Mouse (Mus musculus): ENCODE data around the gene Tmem97. TPM values are rescaled to one million over a fixed set of nuclear protein-coding genes. Genes with fewer than 3 reads are reported as not detected.
A peak's percentile ranks its signal among the peaks of the same experiment; 100 is the strongest.

The Tmem97 gene
- polyA plus RNA-seq, 1 experiment from 2014 or later, result 45.9 TPM

- Histone ChIP-seq H3K27me3 (peaks cover 23% of the 10 kb centered on the region), H3K4me3 (no peak within 1 kb of the TSS), H3K4me2 (no peak within 1 kb of the TSS), H3K36me3 (ENCODE audit: poor library complexity, severe bottlenecking) (peaks cover 31% of the 10 kb centered on the region), H3K9me3 (replicated peaks) (no peaks in the 10 kb centered on the region), H3K9ac (no peak within 1 kb of the TSS), H3K27ac (no peak within 1 kb of the TSS), H3K4me1 (peaks cover 3% of the 10 kb centered on the region; the same call in 1 of the 2 replicates)
- WGBS, result 67% methylated on average over 7 of the region's 7 CpGs
- no peak for ATAC-seq
These were observed 47.5 kb downstream of the Tmem97 start, which contains the start of gene Sebox for GRCm38 (mm10) chr11:78502909-78503650. Gene Sebox (plus strand): TSS chr11:78503447.

- H3K27ac ChIP-seq, result no peak overlapping the region
- peaks cover 10% of the 10 kb centered on the region for H3K4me1 ChIP-seq
- H3K36me3 ChIP-seq (ENCODE audit: poor library complexity, severe bottlenecking), result peaks cover 15% of the 10 kb centered on the region
- H3K27me3 ChIP-seq, result peaks cover 23% of the 10 kb centered on the region
- WGBS, result 82% methylated on average over 20 of the region's 20 CpGs
- ATAC-seq, result no peak
- no peak overlapping the region for H3K9ac ChIP-seq
- no peak overlapping the region for H3K4me3 ChIP-seq
- no peak overlapping the region for H3K4me2 ChIP-seq
- H3K9me3 ChIP-seq (replicated peaks), result no peaks in the 10 kb centered on the region
These were observed 49.0 kb downstream of the Tmem97 start for GRCm38 (mm10) chr11:78501529-78501928.

GRCm38 (mm10) chr11:78500623-78501202 lies 49.9 kb downstream of the Tmem97 start:
- no peaks in the 10 kb centered on the region for H3K9me3 ChIP-seq (replicated peaks)
- no peak overlapping the region for H3K9ac ChIP-seq
- H3K4me3 ChIP-seq, result no peak overlapping the region
- H3K36me3 ChIP-seq (ENCODE audit: poor library complexity, severe bottlenecking), result peaks cover 7% of the 10 kb centered on the region; the same call in 1 of the 2 replicates
- peaks cover 18% of the 10 kb centered on the region for H3K4me1 ChIP-seq
- H3K27ac ChIP-seq, result no peak overlapping the region
- H3K4me2 ChIP-seq, result no peak overlapping the region
- 81% methylated on average over 9 of the region's 9 CpGs for WGBS
- H3K27me3 ChIP-seq, result peaks cover 23% of the 10 kb centered on the region
- ATAC-seq, result no peak

- Histone ChIP-seq H3K27me3 (peaks cover 30% of the 10 kb centered on the region), H3K4me3 (no peak overlapping the region; the same call in 1 of the 2 replicates)
- no peak for ATAC-seq
These were observed 51.0 kb downstream of the Tmem97 start for GRCm38 (mm10) chr11:78499543-78499942.

GRCm38 (mm10) chr11:78499004-78499403 lies 51.6 kb downstream of the Tmem97 start, which contains the start of gene Vtn:
Gene Vtn (plus strand): TSS chr11:78499091.
- H3K4me3 ChIP-seq, result peak within 1 kb of the TSS; percentile 91
- H3K27me3 ChIP-seq, result peaks cover 32% of the 10 kb centered on the region
- H3K9me3 ChIP-seq (replicated peaks), result no peaks in the 10 kb centered on the region
- peak within 1 kb of the TSS; percentile 91 for H3K4me2 ChIP-seq
- peak within 1 kb of the TSS; percentile 96 for H3K9ac ChIP-seq
- H3K4me1 ChIP-seq, result peaks cover 21% of the 10 kb centered on the region
- no peak for ATAC-seq
- no peaks in the 10 kb centered on the region for H3K36me3 ChIP-seq (ENCODE audit: poor library complexity, severe bottlenecking)
- peak within 1 kb of the TSS; percentile 88 for H3K27ac ChIP-seq
- WGBS, result 63% methylated on average over 7 of the region's 7 CpGs

More at GRCm38 (mm10) chr11:78499543-78499942, 51.0 kb downstream of the Tmem97 start:
- Histone ChIP-seq H3K36me3 (ENCODE audit: poor library complexity, severe bottlenecking) (no peaks in the 10 kb centered on the region), H3K4me2 (no peak overlapping the region), H3K27ac (no peak overlapping the region), H3K9me3 (replicated peaks) (no peaks in the 10 kb centered on the region), H3K4me1 (peaks cover 21% of the 10 kb centered on the region), H3K9ac (no peak overlapping the region)
- 48% methylated on average over 16 of the region's 16 CpGs for WGBS

GRCm38 (mm10) chr11:78497544-78498522 lies 52.7 kb downstream of the Tmem97 start, which contains the start of gene Sarm1:
Gene Sarm1 (minus strand): TSS chr11:78497754.
- Histone ChIP-seq H3K4me3 (peak within 1 kb of the TSS; percentile 91), H3K4me2 (peak within 1 kb of the TSS; percentile 91), H3K36me3 (ENCODE audit: poor library complexity, severe bottlenecking) (no peaks in the 10 kb centered on the region), H3K27me3 (peaks cover 32% of the 10 kb centered on the region), H3K9ac (peak within 1 kb of the TSS; percentile 96), H3K4me1 (peaks cover 21% of the 10 kb centered on the region), H3K9me3 (replicated peaks) (no peaks in the 10 kb centered on the region), H3K27ac (peak within 1 kb of the TSS; percentile 88)
- peak; percentile 98 for ATAC-seq
- WGBS, result 2% methylated on average over 35 of the region's 36 CpGs

- ATAC-seq, result peak; percentile 67
- 0% methylated on average over 42 of the region's 44 CpGs for WGBS
These were observed 53.5 kb downstream of the Tmem97 start for GRCm38 (mm10) chr11:78497071-78497541.

GRCm38 (mm10) chr11:78495904-78496303 lies 54.7 kb downstream of the Tmem97 start:
- Histone ChIP-seq H3K4me2 (peak overlapping the region; percentile 91), H3K27me3 (peaks cover 40% of the 10 kb centered on the region), H3K36me3 (ENCODE audit: poor library complexity, severe bottlenecking) (no peaks in the 10 kb centered on the region), H3K27ac (no peak overlapping the region), H3K9ac (peak overlapping the region; percentile 96), H3K9me3 (replicated peaks) (no peaks in the 10 kb centered on the region), H3K4me1 (peaks cover 27% of the 10 kb centered on the region), H3K4me3 (peak overlapping the region; percentile 91)
- WGBS, result 7% methylated on average over 6 of the region's 6 CpGs
- no peak for ATAC-seq

More at GRCm38 (mm10) chr11:78497071-78497541, 53.5 kb downstream of the Tmem97 start:
- Histone ChIP-seq H3K27ac (peak overlapping the region; percentile 88), H3K36me3 (ENCODE audit: poor library complexity, severe bottlenecking) (no peaks in the 10 kb centered on the region), H3K4me2 (peak overlapping the region; percentile 91), H3K4me1 (peaks cover 21% of the 10 kb centered on the region), H3K4me3 (peak overlapping the region; percentile 91), H3K9ac (peak overlapping the region; percentile 96), H3K27me3 (peaks cover 32% of the 10 kb centered on the region), H3K9me3 (replicated peaks) (no peaks in the 10 kb centered on the region)

Other genes with a start within 250 kb of the Tmem97 start
- 41.8 and 46.4 TPM in 2 replicates for gene Spag5, start 249.2 kb downstream of the Tmem97 start, polyA plus RNA-seq (2015; fragmentation: Nextera tagmentation; extraction: Ambion mirVana)
- gene Aldoc, start 227.8 kb downstream of the Tmem97 start, polyA plus RNA-seq (2015; fragmentation: Nextera tagmentation; extraction: Ambion mirVana), result 135 and 142 TPM in 2 replicates
- gene Pigs, start 222.4 kb downstream of the Tmem97 start, polyA plus RNA-seq (2015; fragmentation: Nextera tagmentation; extraction: Ambion mirVana), result 55.0 and 62.0 TPM in 2 replicates
- 68.7 and 70.2 TPM in 2 replicates for gene Unc119, start 207.3 kb downstream of the Tmem97 start, polyA plus RNA-seq (2015; fragmentation: Nextera tagmentation; extraction: Ambion mirVana)
- gene Foxn1, start 164.2 kb downstream of the Tmem97 start, polyA plus RNA-seq (2015; fragmentation: Nextera tagmentation; extraction: Ambion mirVana), result not detected in 2 replicates
- not detected in 2 replicates for gene Slc13a2, start 128.6 kb downstream of the Tmem97 start, polyA plus RNA-seq (2015; fragmentation: Nextera tagmentation; extraction: Ambion mirVana)
- 15.7 and 16.2 TPM in 2 replicates for gene Slc46a1, start 85.1 kb downstream of the Tmem97 start, polyA plus RNA-seq (2015; fragmentation: Nextera tagmentation; extraction: Ambion mirVana)
- 34.6 and 36.2 TPM in 2 replicates for gene Sarm1, start 53.0 kb downstream of the Tmem97 start, polyA plus RNA-seq (2015; fragmentation: Nextera tagmentation; extraction: Ambion mirVana)
- gene Vtn, start 51.7 kb downstream of the Tmem97 start, polyA plus RNA-seq (2015; fragmentation: Nextera tagmentation; extraction: Ambion mirVana), result 38.4 and 53.3 TPM in 2 replicates
- 0.14 and 0.36 TPM in 2 replicates for gene Sebox, start 47.3 kb downstream of the Tmem97 start, polyA plus RNA-seq (2015; fragmentation: Nextera tagmentation; extraction: Ambion mirVana)
- gene Tmem199, start 38.6 kb downstream of the Tmem97 start, polyA plus RNA-seq (2015; fragmentation: Nextera tagmentation; extraction: Ambion mirVana), result 85.9 and 86.6 TPM in 2 replicates
- 170 and 176 TPM in 2 replicates for gene Poldip2, start 38.6 kb downstream of the Tmem97 start, polyA plus RNA-seq (2015; fragmentation: Nextera tagmentation; extraction: Ambion mirVana)
- gene Tnfaip1, start 14.4 kb downstream of the Tmem97 start, polyA plus RNA-seq (2015; fragmentation: Nextera tagmentation; extraction: Ambion mirVana), result 65.6 and 71.9 TPM in 2 replicates
- 92.2 and 114 TPM in 2 replicates for gene Ift20, start 14.4 kb downstream of the Tmem97 start, polyA plus RNA-seq (2015; fragmentation: Nextera tagmentation; extraction: Ambion mirVana)
- 34.1 and 34.2 TPM in 2 replicates for gene Nlk, start 146.6 kb upstream of the Tmem97 start, polyA plus RNA-seq (2015; fragmentation: Nextera tagmentation; extraction: Ambion mirVana)
- 39.5 and 39.8 TPM in 2 replicates for gene Ccnq, start 201.0 kb upstream of the Tmem97 start, polyA plus RNA-seq (2015; fragmentation: Nextera tagmentation; extraction: Ambion mirVana)

Measured in forebrain, embryonic 13.5 days (tissue).